Mouse (Mus musculus): Measurements from ENCODE around the gene Brms1.

DNA sequence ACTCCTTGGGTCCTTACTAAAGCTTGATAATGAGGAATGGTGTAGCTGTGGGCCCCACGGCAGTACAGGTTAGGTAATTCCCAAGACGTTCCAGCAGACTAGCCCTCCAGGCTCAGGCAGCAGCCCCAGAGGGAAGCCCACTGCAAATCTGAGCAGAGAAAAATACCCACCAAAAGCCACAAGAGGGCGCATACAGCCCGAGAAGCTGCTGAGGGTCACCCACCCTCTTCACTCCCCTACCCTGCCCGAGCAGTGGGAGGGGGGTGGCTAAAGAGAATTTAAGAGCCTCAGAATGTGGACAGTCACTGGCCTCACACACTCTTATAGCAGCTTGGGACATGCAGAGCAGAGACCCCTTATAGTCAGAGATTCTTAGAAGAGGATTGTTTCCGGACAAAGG is 15.1 kb downstream of the Brms1 start:
- TF ChIP-seq CTCF (IDR thresholded peaks at IDR 0.05) (peak; percentile 75), EP300 (IDR thresholded peaks at IDR 0.05) (no peak)

All from lung, postnatal 0 days (tissue).